ENCODE assay signal across 8 mouse cellular contexts in genomic region chr2:130178706-130179506, GRCm38 (mm10). TPM values are rescaled to one million over a fixed set of nuclear protein-coding genes. Genes with fewer than 3 reads are reported as not detected.
DNase-seq lines count a peak whose midpoint lies in the region; ATAC-seq and TF ChIP-seq lines count a peak whose summit lies in the region.

TSS of gene Snrpb (minus strand) at chr2:130179403.

- peaks cover 5 to 26% of the 10 kb centered on the region in 2 experiments for H3K4me1 ChIP-seq in CH12.LX (ENCODE audit: control insufficient read depth in 1 of 2, insufficient read depth in 2 of 2)
- peaks cover 23% of the 10 kb centered on the region for H3K4me1 ChIP-seq in forebrain, embryonic 12.5 days
- H3K4me1 ChIP-seq in heart, postnatal 0 days (ENCODE audit: control insufficient read depth, insufficient read depth): peaks cover 23% of the 10 kb centered on the region
- peaks cover 21% of the 10 kb centered on the region for H3K4me1 ChIP-seq in liver, embryonic 16.5 days (ENCODE audit: control insufficient read depth, low read depth, low read length)
- peaks cover 31% of the 10 kb centered on the region for H3K4me1 ChIP-seq in neural tube, embryonic 13.5 days (replicated peaks)
- H3K4me1 ChIP-seq in testis, adult 2 months (ENCODE audit: control insufficient read depth, insufficient read depth, low read length): 0 out of 2 replicates have a peak, but pooled peaks cover 3% of the 10 kb centered on the region

- TF ChIP-seq POLR2A in CH12.LX (IDR thresholded peaks at IDR 0.05; ENCODE audit: low read depth, low read length): peak; percentile 90
- peak; percentile 80 for TF ChIP-seq POLR2A in testis, adult 2 months (IDR thresholded peaks at IDR 0.05; ENCODE audit: control insufficient read depth, low read depth, low read length)

- H3K36me3 ChIP-seq in CH12.LX (replicated peaks in 1 of 2; ENCODE audit: control insufficient read depth in 1 of 2, insufficient read depth in 1 of 2, low read length in 1 of 2): peaks cover 19 to 33% of the 10 kb centered on the region in 2 experiments
- peaks cover 31% of the 10 kb centered on the region for H3K36me3 ChIP-seq in forebrain, embryonic 12.5 days (replicated peaks)
- H3K36me3 ChIP-seq in heart, postnatal 0 days (replicated peaks; ENCODE audit: control insufficient read depth, insufficient read depth, low read length): peaks cover 27% of the 10 kb centered on the region
- peaks cover 26% of the 10 kb centered on the region for H3K36me3 ChIP-seq in liver, embryonic 16.5 days (ENCODE audit: control insufficient read depth, insufficient read depth)
- peaks cover 30% of the 10 kb centered on the region for H3K36me3 ChIP-seq in neural tube, embryonic 13.5 days
- H3K36me3 ChIP-seq in testis, adult 2 months (ENCODE audit: control insufficient read depth, insufficient read depth, low read length): no peaks in the 10 kb centered on the region; the same call in 1 of the 2 replicates

- TF ChIP-seq EP300 in CH12.LX (IDR thresholded peaks at IDR 0.05; ENCODE audit: low read length): no peak
- TF ChIP-seq EP300 in heart, postnatal 0 days (IDR thresholded peaks at IDR 0.05; ENCODE audit: low read depth): 0 out of 2 replicates have a peak, but pooled peaks have one; percentile 52

- H3K27me3 ChIP-seq in CH12.LX (replicated peaks): peaks cover 12% of the 10 kb centered on the region
- 0 out of 2 replicates have a peak, but pooled peaks cover 7% of the 10 kb centered on the region for H3K27me3 ChIP-seq in forebrain, embryonic 12.5 days
- H3K27me3 ChIP-seq in heart, postnatal 0 days (ENCODE audit: control insufficient read depth, insufficient read depth, low read length): no peaks in the 10 kb centered on the region
- H3K27me3 ChIP-seq in liver, embryonic 16.5 days (ENCODE audit: control insufficient read depth, insufficient read depth, low read depth, low read length): no peaks in the 10 kb centered on the region
- no peaks in the 10 kb centered on the region; the same call in 1 of the 2 replicates for H3K27me3 ChIP-seq in neural tube, embryonic 13.5 days
- no peaks in the 10 kb centered on the region for H3K27me3 ChIP-seq in testis, adult 2 months (ENCODE audit: control insufficient read depth, insufficient read depth, low read length)

- peak; percentile 92 for DNase-seq in CH12.LX (ENCODE audit: extremely low read depth)
- DNase-seq in c-Kit-positive CD71-positive TER-119-negative erythroid progenitor cells, embryonic 14.5 days (ENCODE audit: low read depth): peak; percentile 86
- peak; percentile 91 for DNase-seq in heart, postnatal 0 days (ENCODE audit: low spot score)
- peak; percentile 92 to 95 for DNase-seq in kidney, postnatal 4 days

- peak; percentile 94 for ATAC-seq in forebrain, embryonic 12.5 days (ENCODE audit: low FRiP score)
- ATAC-seq in heart, postnatal 0 days (ENCODE audit: insufficient read depth, low read depth): peak; percentile 92
- peak; percentile 90 for ATAC-seq in liver, embryonic 16.5 days (ENCODE audit: low read depth)
- peak; percentile 95 for ATAC-seq in neural tube, embryonic 13.5 days (ENCODE audit: low read depth)

- peak within 1 kb of the TSS; percentile 97 for H3K9ac ChIP-seq in CH12.LX (ENCODE audit: insufficient read depth, low read depth)
- H3K9ac ChIP-seq in forebrain, embryonic 12.5 days: peak within 1 kb of the TSS; percentile 98
- H3K9ac ChIP-seq in heart, postnatal 0 days (replicated peaks; ENCODE audit: low read depth, low read length): peak within 1 kb of the TSS; percentile 99
- peak within 1 kb of the TSS; percentile 99 for H3K9ac ChIP-seq in liver, embryonic 16.5 days (ENCODE audit: low read depth, low read length)
- peak within 1 kb of the TSS; percentile 99 for H3K9ac ChIP-seq in neural tube, embryonic 13.5 days

- peak within 1 kb of the TSS; percentile 64 for H3K4me2 ChIP-seq in CH12.LX (ENCODE audit: insufficient read depth, low read depth, poor library complexity, severe bottlenecking)
- peak within 1 kb of the TSS; percentile 75 for H3K4me2 ChIP-seq in forebrain, embryonic 12.5 days
- H3K4me2 ChIP-seq in heart, postnatal 0 days (ENCODE audit: low read depth, low read length): peak within 1 kb of the TSS; percentile 80
- peak within 1 kb of the TSS; percentile 95 for H3K4me2 ChIP-seq in liver, embryonic 16.5 days (ENCODE audit: low read depth, low read length)
- H3K4me2 ChIP-seq in neural tube, embryonic 13.5 days: peak within 1 kb of the TSS; percentile 94

- no peaks in the 10 kb centered on the region for H3K9me3 ChIP-seq in CH12.LX (replicated peaks; ENCODE audit: low read length)
- no peaks in the 10 kb centered on the region for H3K9me3 ChIP-seq in forebrain, embryonic 12.5 days
- H3K9me3 ChIP-seq in heart, postnatal 0 days (replicated peaks; ENCODE audit: control insufficient read depth, low read length): no peaks in the 10 kb centered on the region
- no peaks in the 10 kb centered on the region for H3K9me3 ChIP-seq in liver, embryonic 16.5 days (replicated peaks; ENCODE audit: control insufficient read depth, low read length)
- no peaks in the 10 kb centered on the region for H3K9me3 ChIP-seq in neural tube, embryonic 13.5 days

- peak within 1 kb of the TSS; percentile 41; the same call in 1 of the 2 replicates for H3K27ac ChIP-seq in CH12.LX (ENCODE audit: insufficient read depth, low read depth)
- peak within 1 kb of the TSS; percentile 93 for H3K27ac ChIP-seq in forebrain, embryonic 12.5 days
- H3K27ac ChIP-seq in heart, postnatal 0 days (ENCODE audit: low read depth): peak within 1 kb of the TSS; percentile 95
- H3K27ac ChIP-seq in liver, embryonic 16.5 days (ENCODE audit: low read length): peak within 1 kb of the TSS; percentile 81
- H3K27ac ChIP-seq in neural tube, embryonic 13.5 days (replicated peaks): peak within 1 kb of the TSS; percentile 97
- peak within 1 kb of the TSS; percentile 94 for H3K27ac ChIP-seq in testis, adult 2 months (ENCODE audit: control insufficient read depth, insufficient read depth, low read depth, low read length)

- WGBS in forebrain, embryonic 12.5 days: under 1% methylated on average over 81 of the region's 81 CpGs
- WGBS in heart, postnatal 0 days: under 1% methylated on average over 80 of the region's 81 CpGs
- WGBS in liver, embryonic 16.5 days (ENCODE audit: insufficient replicate concordance): under 1% methylated on average over 81 of the region's 81 CpGs
- under 1% methylated on average over 81 of the region's 81 CpGs for WGBS in neural tube, embryonic 13.5 days

- H3K4me3 ChIP-seq in CH12.LX (replicated peaks in 1 of 3; ENCODE audit: low read depth in 2 of 3, low read length in 2 of 3, poor library complexity in 1 of 3): peak within 1 kb of the TSS; percentile 83 to 100 (median 84)
- peak within 1 kb of the TSS; percentile 96 for H3K4me3 ChIP-seq in forebrain, embryonic 12.5 days (replicated peaks)
- H3K4me3 ChIP-seq in heart, postnatal 0 days (ENCODE audit: low read depth, low read length): peak within 1 kb of the TSS; percentile 97
- H3K4me3 ChIP-seq in liver, embryonic 16.5 days (ENCODE audit: low read depth, low read length): peak within 1 kb of the TSS; percentile 100
- peak within 1 kb of the TSS; percentile 94 for H3K4me3 ChIP-seq in neural tube, embryonic 13.5 days
- H3K4me3 ChIP-seq in testis, adult 2 months (ENCODE audit: control insufficient read depth, low read depth, low read length): peak within 1 kb of the TSS; percentile 90

- TF ChIP-seq RAD21 in CH12.LX (IDR thresholded peaks at IDR 0.05; ENCODE audit: low read depth, low read length): no peak

- dilution Hi-C loops in CH12.LX (cut with MboI; ENCODE audit: extremely low pct_ligation_motif_present, extremely low pct_unique_long_range_greater_than_20kb, low sequenced_read_pairs): no loop called here

- no peak for TF ChIP-seq CTCF in CH12.LX (conservative IDR thresholded peaks at IDR 0.05 in 1 of 2, IDR thresholded peaks at IDR 0.05 in 1 of 2; ENCODE audit: low read depth in 2 of 2, low read length in 2 of 2)
- no peak for TF ChIP-seq CTCF in heart, postnatal 0 days (IDR thresholded peaks at IDR 0.05; ENCODE audit: low read depth)
- no peak for TF ChIP-seq CTCF in testis, adult 2 months (IDR thresholded peaks at IDR 0.05; ENCODE audit: control insufficient read depth, insufficient read depth, insufficient replicate concordance, low read depth, low read length)

- peaks cover 41% of the 10 kb centered on the region for H3K79me2 ChIP-seq in CH12.LX (replicated peaks; ENCODE audit: control insufficient read depth, extremely low read depth, insufficient read depth, poor library complexity, severe bottlenecking)

- in situ Hi-C loops in CH12.LX (cut with MboI; ENCODE audit: low pct_ligation_motif_present, low pct_unique_long_range_greater_than_20kb, low sequenced_read_pairs): no loop called here

TF ChIP-seq in CH12.LX, 34 proteins besides CTCF, POLR2A, EP300 and RAD21 (continues in another document):
- TF ChIP-seq KAT2A (IDR thresholded peaks at IDR 0.05; ENCODE audit: insufficient replicate concordance, low read length): peak; percentile 90
- TF ChIP-seq USF2 (conservative IDR thresholded peaks at IDR 0.05; ENCODE audit: low read depth, low read length): 0 out of 2 replicates have a peak, but pooled peaks have one; percentile 45
- TF ChIP-seq BHLHE40 (IDR thresholded peaks at IDR 0.05; ENCODE audit: low read depth, low read length): no peak
- TF ChIP-seq JUND (conservative IDR thresholded peaks at IDR 0.05; ENCODE audit: low read depth, low read length): no peak
- no peak for TF ChIP-seq CHD2 (IDR thresholded peaks at IDR 0.05; ENCODE audit: low read length)
- no peak for TF ChIP-seq PAX5 (IDR thresholded peaks at IDR 0.05; ENCODE audit: low read length)
- peak; percentile 99 for TF ChIP-seq TCF12 (IDR thresholded peaks at IDR 0.05; ENCODE audit: low read depth, low read length)
- no peak for TF ChIP-seq ZNF384 (IDR thresholded peaks at IDR 0.05; ENCODE audit: low read depth, low read length)
- TF ChIP-seq GABPA (IDR thresholded peaks at IDR 0.05; ENCODE audit: insufficient replicate concordance, low read depth, low read length): no peak
- peak; percentile 81 for TF ChIP-seq HCFC1 (IDR thresholded peaks at IDR 0.05; ENCODE audit: low read depth, low read length)
- peak; percentile 61; the same call in 1 of the 2 replicates for TF ChIP-seq E2F4 (IDR thresholded peaks at IDR 0.05; ENCODE audit: insufficient replicate concordance, low read depth, low read length)
- TF ChIP-seq MXI1 (IDR thresholded peaks at IDR 0.05; ENCODE audit: low read depth, low read length): peak; percentile 72; the same call in 1 of the 2 replicates

RNA-seq across cellular contexts. Expression of gene Snrpb, which starts in this region (rescaled TPM):
- total RNA-seq in CH12.LX (2012; rRNA removed) (422 and 534 TPM in 2 replicates), CH12.LX (2014; rRNA removed) (515 and 524 TPM in 2 replicates)
- 318 and 413 TPM in 2 replicates for polyA plus RNA-seq in CH12.LX (2012; ENCODE audit: insufficient read length, low read depth)
- 577 and 590 TPM in 2 replicates for polyA plus RNA-seq in forebrain, embryonic 12.5 days (2016; fragmentation: Nextera tagmentation; extraction: Ambion mirVana)
- 375 and 410 TPM in 2 replicates for total RNA-seq in heart, postnatal 0 days (2014; rRNA removed; ENCODE audit: low replicate concordance)
- 307 and 316 TPM in 2 replicates for polyA plus RNA-seq in heart, postnatal 0 days (2015; fragmentation: Nextera tagmentation; extraction: Ambion mirVana)
- 231 and 249 TPM in 2 replicates for polyA plus RNA-seq in liver, embryonic 16.5 days (2015; fragmentation: Nextera tagmentation; extraction: Ambion mirVana)
- 362 and 366 TPM in 2 replicates for polyA plus RNA-seq in neural tube, embryonic 13.5 days (2015; fragmentation: Nextera tagmentation; extraction: Ambion mirVana)
- polyA plus RNA-seq in testis, adult 2 months (2012; rRNA removed): 102 and 117 TPM in 2 replicates

Comparison
In these comparisons a context has a peak if more than half of its experiments do, and no peak if none do; other contexts are left out.
1. Peak in every context shown above with its lines: DNase-seq, ATAC-seq, H3K4me3 ChIP-seq and H3K27ac ChIP-seq.
2. H3K27ac ChIP-seq: peak in every context shown above with its lines; median percentile 97 in neural tube, embryonic 13.5 days; 95 in heart, postnatal 0 days; 94 in testis, adult 2 months; 93 in forebrain, embryonic 12.5 days; 81 in liver, embryonic 16.5 days; 41 in CH12.LX.